Mouse (Mus musculus) liver, postnatal 0 days (tissue): Measurements from ENCODE around the gene Gm11733.

Experiments used
- CTCF ChIP-seq: sonication (generic); IDR thresholded peaks from 2 replicates; pipeline ENCODE4 v1.5.1; 2016; ENCODE audit warnings: antibody characterized with exemption, low read depth
- EP300 ChIP-seq: IDR thresholded peaks from 2 replicates; pipeline ENCODE4 v1.6.1; 2016; ENCODE audit warnings: antibody characterized with exemption, low read depth, mild to moderate bottlenecking

DNA sequence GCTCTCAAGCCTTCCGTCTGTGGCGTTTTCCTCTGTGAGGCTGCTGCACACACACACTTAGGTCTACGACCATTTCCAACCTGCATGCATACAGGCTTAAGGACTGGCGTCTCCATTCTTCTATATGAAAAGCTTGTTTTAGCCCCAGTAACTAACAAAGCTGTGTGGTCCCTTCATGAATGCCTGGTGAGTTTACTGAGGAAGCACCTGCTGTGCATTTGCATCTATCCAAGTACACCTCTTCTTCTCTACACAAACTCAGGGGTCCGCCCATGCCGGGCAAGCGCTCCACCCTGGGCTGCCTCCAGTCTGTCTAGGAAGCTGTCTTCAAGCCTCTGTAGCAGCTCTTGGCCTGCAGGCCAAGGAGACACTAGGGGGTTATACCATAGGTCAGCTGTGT, 17.3 kb upstream of the Gm11733 start:
- TF ChIP-seq CTCF: no peak
- no peak for TF ChIP-seq EP300
